ENCODE assay signal across 8 mouse cellular contexts in the genomic region with DNA sequence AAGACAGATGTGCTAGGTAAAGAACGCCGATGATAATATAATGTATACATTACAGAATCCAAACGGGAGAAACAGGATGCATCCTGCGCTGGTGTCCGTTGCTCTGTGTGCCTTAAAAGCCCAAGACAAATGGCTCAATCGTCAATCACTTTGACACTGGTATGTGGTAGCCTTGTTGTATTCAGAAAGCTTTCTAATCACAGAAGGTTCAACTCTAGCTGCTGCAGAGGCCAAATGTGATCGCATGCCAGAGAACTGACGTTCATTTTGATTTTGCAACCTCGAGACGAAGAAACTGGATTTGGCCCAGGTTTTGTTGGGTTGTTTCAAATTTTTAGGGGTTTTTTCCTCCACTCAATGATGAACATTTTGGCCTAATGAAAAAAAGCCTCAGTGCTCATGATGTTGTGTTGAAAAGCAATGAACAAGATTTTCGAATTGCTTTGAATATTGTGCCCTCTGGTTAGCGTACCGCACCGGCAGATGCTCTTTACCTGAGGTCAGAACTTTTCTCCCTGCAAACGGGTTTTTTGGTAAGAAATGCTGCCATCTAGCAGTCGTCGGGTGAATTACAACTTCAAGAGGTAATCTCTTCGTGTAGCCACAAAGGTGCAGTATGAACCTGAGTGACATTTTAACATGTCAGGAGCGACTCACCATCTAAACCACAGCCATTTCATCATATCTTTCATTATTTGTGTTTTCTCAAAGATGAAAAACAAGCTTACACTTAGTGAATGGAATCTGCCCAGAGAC. TPM values are rescaled to one million over a fixed set of nuclear protein-coding genes. Genes with fewer than 3 reads are reported as not detected.
DNase-seq lines count a peak whose midpoint lies in the region; ATAC-seq lines count a peak whose summit lies in the region.

No protein-coding gene starts in this region.

- peak overlapping the region; percentile 8; the same call in 1 of the 2 replicates for H3K4me2 ChIP-seq in stomach, embryonic 14.5 days (replicated peaks; ENCODE audit: low read depth, low read length)

- no peaks in the 10 kb centered on the region for H3K36me3 ChIP-seq in stomach, embryonic 14.5 days (ENCODE audit: control insufficient read depth, insufficient read depth, low read length)

- 9% methylated on average over 19 of the region's 19 CpGs for WGBS in stomach, embryonic 14.5 days

- no peak overlapping the region for H3K27ac ChIP-seq in stomach, embryonic 14.5 days (ENCODE audit: low read length)

- H3K4me1 ChIP-seq in stomach, embryonic 14.5 days (ENCODE audit: control insufficient read depth, insufficient read depth, low read length): no peaks in the 10 kb centered on the region

- DNase-seq in adrenal gland, adult (ENCODE audit: inconsistent age in 2 of 2, low spot score in 1 of 2): peak; percentile 48 to 91
- no peak for DNase-seq in adrenal gland, postnatal 4 days (ENCODE audit: low spot score in 2 of 2)
- peak; percentile 35 to 40 for DNase-seq in B cell, adult 2 months
- DNase-seq in c-Kit-positive CD71-negative TER-119-negative erythroid progenitor cells, embryonic 14.5 days (ENCODE audit: low read depth): peak; percentile 31
- DNase-seq in frontal cortex, postnatal 36 days (ENCODE audit: low spot score in 2 of 2): peak; percentile 39 to 64
- peak; percentile 63 for DNase-seq in kidney, postnatal 10 days
- peak; percentile 26 to 57 for DNase-seq in lung, postnatal 4 days

- H3K9ac ChIP-seq in stomach, embryonic 14.5 days (replicated peaks; ENCODE audit: low read depth, low read length): no peak overlapping the region

- H3K4me3 ChIP-seq in stomach, embryonic 14.5 days (ENCODE audit: low read depth, low read length): no peak overlapping the region

- H3K27me3 ChIP-seq in stomach, embryonic 14.5 days (ENCODE audit: control insufficient read depth, insufficient read depth, low read length): no peaks in the 10 kb centered on the region

- no peak for ATAC-seq in stomach, embryonic 14.5 days (ENCODE audit: insufficient number of reproducible peaks, insufficient read depth, low FRiP score, low read depth)

- no peaks in the 10 kb centered on the region for H3K9me3 ChIP-seq in stomach, embryonic 14.5 days (ENCODE audit: control insufficient read depth, low read depth, low read length)

RNA-seq across cellular contexts. Expression of a gene that starts 6.6 kb away (rescaled TPM):
- total RNA-seq in adrenal gland, postnatal 4 days (2021): 1 to 10 TPM in 1 of 2 experiments, under 1 TPM in 1; 0.82 to 2.7 TPM
- polyA plus RNA-seq in stomach, embryonic 14.5 days (2014; fragmentation: Nextera tagmentation; extraction: Ambion mirVana): 23.7 and 24.5 TPM in 2 replicates

Comparison
In these comparisons a context has a peak if more than half of its experiments do, and no peak if none do; other contexts are left out.
1. DNase-seq: peak in adrenal gland, adult (2 of 2), B cell, adult 2 months (2 of 2), c-Kit-positive CD71-negative TER-119-negative erythroid progenitor cells, embryonic 14.5 days (single experiment), frontal cortex, postnatal 36 days (2 of 2), kidney, postnatal 10 days (single experiment) and lung, postnatal 4 days (2 of 2); none in adrenal gland, postnatal 4 days (0 of 2).